ENCODE assay signal across 22 mouse cellular contexts in the genomic region with DNA sequence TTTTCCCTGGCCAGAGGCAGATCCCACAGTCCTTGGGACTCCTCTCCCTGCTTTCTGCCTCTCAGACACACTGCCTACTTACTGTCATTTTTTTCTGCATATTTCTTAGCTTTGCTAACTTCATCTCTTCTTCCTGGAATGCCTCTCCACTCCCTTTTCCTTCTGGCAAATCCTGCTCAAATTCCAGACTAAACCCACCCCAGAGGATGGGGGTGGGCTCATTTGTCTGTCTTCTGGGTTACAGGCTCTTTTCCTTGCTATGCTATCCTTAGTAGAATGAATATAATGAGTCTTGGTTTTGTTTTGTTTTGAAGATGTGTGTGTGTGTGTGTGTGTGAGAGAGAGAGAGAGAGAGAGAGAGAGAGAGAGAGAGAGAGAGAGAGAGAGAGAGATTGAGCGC.
"Had no signal": no experiment of that assay in that cellular context is flagged by ENCODE, and none has a peak within 500 bp of the region (broad histone marks: within the 10 kb centered on the region; RNA-seq: fewer than 3 reads in every experiment).

No protein-coding gene starts in this region.

- H3K27ac ChIP-seq: layer of hippocampus, adult 2 months; left cerebral cortex, adult 2 months; limb, embryonic 12.5 days; limb, embryonic 15.5 days; liver, embryonic 14.5 days; macrophage; midbrain, embryonic 12.5 days; midbrain, embryonic 15.5 days; neural tube, embryonic 12.5 days; neural tube, embryonic 15.5 days; stomach, embryonic 15.5 days had no signal

- H3K9me3 ChIP-seq: limb, embryonic 12.5 days; limb, embryonic 15.5 days; midbrain, embryonic 12.5 days; midbrain, embryonic 15.5 days; neural tube, embryonic 12.5 days; neural tube, embryonic 15.5 days; stomach, embryonic 15.5 days had no signal

- DNase-seq: kidney, adult 8-10 months; kidney, postnatal 25 days; layer of hippocampus, adult 9-11 months; layer of hippocampus, postnatal 36 days; left cerebral cortex, postnatal 4 days; liver, postnatal 0 days; lung, embryonic 14.5 days; retina, postnatal 1 day; right cerebral cortex, postnatal 25 days; spleen, adult 18-20 months; thymus, postnatal 36 days had no signal

- H3K27me3 ChIP-seq: limb, embryonic 12.5 days; limb, embryonic 15.5 days; midbrain, embryonic 12.5 days; midbrain, embryonic 15.5 days; neural tube, embryonic 12.5 days; neural tube, embryonic 15.5 days; stomach, embryonic 15.5 days had no signal

- H3K9ac ChIP-seq: limb, embryonic 12.5 days; limb, embryonic 15.5 days; liver, embryonic 14.5 days; liver, postnatal 0 days; lung, embryonic 14.5 days; midbrain, embryonic 12.5 days; midbrain, embryonic 15.5 days; neural tube, embryonic 12.5 days; neural tube, embryonic 15.5 days; stomach, embryonic 15.5 days had no signal

- H3K36me3 ChIP-seq: limb, embryonic 12.5 days; limb, embryonic 15.5 days; midbrain, embryonic 12.5 days; midbrain, embryonic 15.5 days; neural tube, embryonic 12.5 days; neural tube, embryonic 15.5 days; stomach, embryonic 15.5 days had no signal

- H3K4me1 ChIP-seq: limb, embryonic 15.5 days; midbrain, embryonic 12.5 days; midbrain, embryonic 15.5 days; neural tube, embryonic 12.5 days; neural tube, embryonic 15.5 days; stomach, embryonic 15.5 days had no signal

- H3K4me3 ChIP-seq: layer of hippocampus, adult 2 months; left cerebral cortex, adult 2 months; limb, embryonic 12.5 days; limb, embryonic 15.5 days; midbrain, embryonic 12.5 days; midbrain, embryonic 15.5 days; neural tube, embryonic 12.5 days; neural tube, embryonic 15.5 days; stomach, embryonic 15.5 days had no signal
